Mouse (Mus musculus) myocyte (in vitro differentiated cells): ENCODE measurements around the gene Prkca.

ENCODE experiments used
- MAX ChIP-seq: IDR thresholded peaks from one replicate; pipeline ENCODE4 v1.6.1; 2011; ENCODE audit warnings: low read depth, mild to moderate bottlenecking, control low read depth
- POLR2A ChIP-seq: IDR thresholded peaks from one replicate; pipeline ENCODE4 v1.6.1; 2011; ENCODE audit warnings: low read depth, mild to moderate bottlenecking, control low read depth, moderate library complexity; ENCODE audit not compliant: insufficient read length
- POLR2AphosphoS2 ChIP-seq: IDR thresholded peaks from one replicate; pipeline ENCODE4 v1.6.1; 2011; ENCODE audit warnings: low read depth, control low read depth; ENCODE audit not compliant: insufficient read length
- TCF12 ChIP-seq: IDR thresholded peaks from one replicate; pipeline ENCODE4 v1.6.1; 2011; ENCODE audit warnings: mild to moderate bottlenecking, control low read depth; ENCODE audit not compliant: poor library complexity, insufficient read depth, severe bottlenecking

GRCm38 (mm10) chr11:108170107-108170506 lies 173.6 kb downstream of the Prkca start:
- TF ChIP-seq POLR2A (no peak), MAX (no peak), TCF12 (no peak), POLR2AphosphoS2 (no peak)
